Mouse (Mus musculus): ENCODE measurements at regions not wholly inside any gene's neighbourhood (a gene's known extent, or its start where the extent isn't known, plus 50 kb on each side); places are given as distances from the start of the nearest gene placed in this dataset.

GRCm38 (mm10) chr17:15193831-15194230 is 152.5 kb upstream of the Gm3448 start:
- TF ChIP-seq CTCF (conservative IDR thresholded peaks at IDR 0.05; ENCODE audit: low read length) = no peak
- no peak for TF ChIP-seq POU5F1 (IDR thresholded peaks at IDR 0.05; ENCODE audit: borderline replicate concordance, low read length)
- no peak for TF ChIP-seq NANOG (IDR thresholded peaks at IDR 0.05; ENCODE audit: borderline replicate concordance, low read length)
